Mouse (Mus musculus) limb, embryonic 13.5 days (tissue): ENCODE data around the gene Pcnp. TPM values are rescaled to one million over a fixed set of nuclear protein-coding genes. Genes with fewer than 3 reads are reported as not detected.
A peak's percentile ranks its signal among the peaks of the same experiment; 100 is the strongest.
"Not testable (repeated sequence)": the region's sequence is repeated elsewhere in the genome, so short reads cannot be mapped to it uniquely, and the experiment has no call there.

ENCODE experiments used
- ATAC-seq: fragments of 200-750 bp; cut with Nextera tagmentation; 2 replicates; pipeline ENCODE4 v1.8.0; 2017; ENCODE audit warnings: low read depth, moderate number of reproducible peaks, moderate TSS enrichment; ENCODE audit not compliant: low FRiP score
- H3K27ac ChIP-seq: fragments of 300-500 bp; sonication (generic); 2 replicates; pipeline ENCODE4 v1.5.1; 2015; ENCODE audit warnings: inconsistent platforms, mild to moderate bottlenecking, moderate library complexity
- H3K27me3 ChIP-seq: fragments of 300-500 bp; sonication (generic); 2 replicates; pipeline ENCODE4 v1.6.1; 2015; ENCODE audit warnings: mild to moderate bottlenecking, inconsistent platforms
- H3K36me3 ChIP-seq: fragments of 300-500 bp; sonication (generic); 2 replicates; pipeline ENCODE4 v1.6.1; 2015; ENCODE audit warnings: inconsistent platforms, mild to moderate bottlenecking, moderate library complexity
- H3K4me1 ChIP-seq: fragments of 300-500 bp; sonication (generic); 2 replicates; pipeline ENCODE4 v1.6.1; 2015; ENCODE audit warnings: inconsistent platforms
- H3K4me2 ChIP-seq: fragments of 300-500 bp; sonication (generic); replicated peaks from 2 replicates; pipeline ENCODE4 v1.6.1; 2015; ENCODE audit warnings: inconsistent platforms, mild to moderate bottlenecking, moderate library complexity
- H3K4me3 ChIP-seq: fragments of 300-500 bp; sonication (generic); 2 replicates; pipeline ENCODE4 v1.5.1; 2015; ENCODE audit warnings: moderate library complexity, mild to moderate bottlenecking, inconsistent platforms
- H3K9ac ChIP-seq: fragments of 300-500 bp; sonication (generic); 2 replicates; pipeline ENCODE4 v1.6.1; 2015; ENCODE audit warnings: mild to moderate bottlenecking, inconsistent platforms
- H3K9me3 ChIP-seq: fragments of 300-500 bp; sonication (generic); 2 replicates; pipeline ENCODE4 v1.6.1; 2016; ENCODE audit warnings: inconsistent platforms
- WGBS: fragments of 180-500 bp; shearing (Covaris S2); methylation state at CpG from one replicate; pipeline ENCODE4 v1.1.7; 2015; 5-methylcytosine and 5-hydroxymethylcytosine counted together
- polyA plus RNA-seq: library from polyadenylated mRNA; unstranded; fragments of >200 nt; fragmentation: Nextera tagmentation; extraction: Ambion mirVana; gene quantifications from 2 replicates; pipeline ENCODE4 v1.2.1, GENCODE M21; 2015

Gene Pcnp
- polyA plus RNA-seq = 264 and 269 TPM in 2 replicates

GRCm38 (mm10) chr16:56029661-56030082, at the start of gene Pcnp:
Gene Pcnp (minus strand): TSS chr16:56029739.
- ATAC-seq = peak; percentile 100
- H3K9me3 ChIP-seq = no peaks in the 10 kb centered on the region
- WGBS = under 1% methylated on average over 39 of the region's 39 CpGs

GRCm38 (mm10) chr16:56076121-56076869, 46.8 kb upstream of the Pcnp start:
- H3K27ac ChIP-seq = peak overlapping the region; percentile 93; the same call in 1 of the 2 replicates
- peaks cover 14% of the 10 kb centered on the region for H3K4me1 ChIP-seq
- peak overlapping the region; percentile 79 for H3K4me3 ChIP-seq
- WGBS = 12% methylated on average over 11 of the region's 11 CpGs
- H3K36me3 ChIP-seq = peaks cover 3% of the 10 kb centered on the region; the same call in 1 of the 2 replicates
- ATAC-seq = no peak
- peak overlapping the region; percentile 84 for H3K9ac ChIP-seq
- H3K9me3 ChIP-seq = no peaks in the 10 kb centered on the region
- peak overlapping the region; percentile 66 for H3K4me2 ChIP-seq
- H3K27me3 ChIP-seq = no peaks in the 10 kb centered on the region

More at GRCm38 (mm10) chr16:56029661-56030082, at the start of gene Pcnp:
- peak within 1 kb of the TSS; percentile 92 for H3K4me3 ChIP-seq
- H3K9ac ChIP-seq = peak within 1 kb of the TSS; percentile 97
- H3K27me3 ChIP-seq = no peaks in the 10 kb centered on the region
- H3K4me1 ChIP-seq = peaks cover 34% of the 10 kb centered on the region
- H3K36me3 ChIP-seq = peaks cover 37% of the 10 kb centered on the region
- H3K4me2 ChIP-seq = peak within 1 kb of the TSS; percentile 74
- peak within 1 kb of the TSS; percentile 90 for H3K27ac ChIP-seq

- peak overlapping the region; percentile 79 for H3K4me3 ChIP-seq
- under 1% methylated on average over 43 of the region's 66 CpGs for WGBS
- peak; percentile 90 for ATAC-seq
Measured at GRCm38 (mm10) chr16:56075222-56076111, 45.9 kb upstream of the Pcnp start.

GRCm38 (mm10) chr16:56074565-56074964, 45.0 kb upstream of the Pcnp start:
- no peak overlapping the region for H3K4me3 ChIP-seq
- ATAC-seq = no peak
- 74% methylated on average over 5 of the region's 5 CpGs for WGBS
- peaks cover 14% of the 10 kb centered on the region for H3K4me1 ChIP-seq
- H3K27ac ChIP-seq = no peak overlapping the region
- H3K9me3 ChIP-seq = no peaks in the 10 kb centered on the region
- no peak overlapping the region for H3K9ac ChIP-seq
- no peaks in the 10 kb centered on the region for H3K27me3 ChIP-seq
- peaks cover 3% of the 10 kb centered on the region; the same call in 1 of the 2 replicates for H3K36me3 ChIP-seq
- peak overlapping the region; percentile 66 for H3K4me2 ChIP-seq

More at GRCm38 (mm10) chr16:56075222-56076111, 45.9 kb upstream of the Pcnp start:
- peaks cover 14% of the 10 kb centered on the region for H3K4me1 ChIP-seq
- H3K9me3 ChIP-seq = no peaks in the 10 kb centered on the region
- H3K36me3 ChIP-seq = peaks cover 3% of the 10 kb centered on the region; the same call in 1 of the 2 replicates
- no peaks in the 10 kb centered on the region for H3K27me3 ChIP-seq
- H3K4me2 ChIP-seq = peak overlapping the region; percentile 66
- peak overlapping the region; percentile 93 for H3K27ac ChIP-seq
- peak overlapping the region; percentile 84 for H3K9ac ChIP-seq

- H3K4me2 ChIP-seq = no peak overlapping the region
- no peak for ATAC-seq
Measured at GRCm38 (mm10) chr16:56074122-56074521, 44.6 kb upstream of the Pcnp start.

GRCm38 (mm10) chr16:56073150-56073549, 43.6 kb upstream of the Pcnp start:
- not testable (repeated sequence) for H3K9ac ChIP-seq, H3K4me3 ChIP-seq, H3K27ac ChIP-seq, H3K9me3 ChIP-seq, H3K36me3 ChIP-seq, H3K27me3 ChIP-seq, H3K4me2 ChIP-seq, ATAC-seq
- 88% methylated on average over 6 of the region's 6 CpGs for WGBS
- H3K4me1 ChIP-seq = peaks cover 14% of the 10 kb centered on the region

More at GRCm38 (mm10) chr16:56074122-56074521, 44.6 kb upstream of the Pcnp start:
- peaks cover 14% of the 10 kb centered on the region for H3K4me1 ChIP-seq
- H3K27me3 ChIP-seq = no peaks in the 10 kb centered on the region
- no peaks in the 10 kb centered on the region for H3K9me3 ChIP-seq
- WGBS = 93% methylated on average over 1 of the region's 1 CpGs
- no peak overlapping the region for H3K4me3 ChIP-seq
- no peak overlapping the region for H3K27ac ChIP-seq
- peaks cover 3% of the 10 kb centered on the region; the same call in 1 of the 2 replicates for H3K36me3 ChIP-seq
- H3K9ac ChIP-seq = no peak overlapping the region

- no peaks in the 10 kb centered on the region for H3K27me3 ChIP-seq
- 72% methylated on average over 6 of the region's 6 CpGs for WGBS
- no peak for ATAC-seq
- peaks cover 14% of the 10 kb centered on the region for H3K4me1 ChIP-seq
- no peak overlapping the region for H3K27ac ChIP-seq
- H3K36me3 ChIP-seq = no peaks in the 10 kb centered on the region
- no peak overlapping the region for H3K4me2 ChIP-seq
- H3K9ac ChIP-seq = no peak overlapping the region
- no peaks in the 10 kb centered on the region for H3K9me3 ChIP-seq
- H3K4me3 ChIP-seq = no peak overlapping the region
Measured at GRCm38 (mm10) chr16:56072533-56072932, 43.0 kb upstream of the Pcnp start.

- no peak for ATAC-seq
- Histone ChIP-seq H3K4me2 (no peak overlapping the region), H3K27me3 (no peaks in the 10 kb centered on the region), H3K27ac (no peak overlapping the region), H3K9me3 (no peaks in the 10 kb centered on the region), H3K4me1 (peaks cover 7% of the 10 kb centered on the region), H3K36me3 (no peaks in the 10 kb centered on the region), H3K4me3 (no peak overlapping the region), H3K9ac (no peak overlapping the region)
- 43% methylated on average over 5 of the region's 5 CpGs for WGBS
Measured at GRCm38 (mm10) chr16:56071317-56072232, 42.0 kb upstream of the Pcnp start.

GRCm38 (mm10) chr16:56068523-56069070, 39.1 kb upstream of the Pcnp start:
- no peak overlapping the region for H3K4me3 ChIP-seq
- no peak overlapping the region for H3K9ac ChIP-seq
- no peaks in the 10 kb centered on the region for H3K4me1 ChIP-seq
- H3K4me2 ChIP-seq = no peak overlapping the region
- WGBS = 88% methylated on average over 6 of the region's 6 CpGs
- H3K27ac ChIP-seq = no peak overlapping the region
- ATAC-seq = no peak
- no peaks in the 10 kb centered on the region for H3K36me3 ChIP-seq
- no peaks in the 10 kb centered on the region for H3K9me3 ChIP-seq
- H3K27me3 ChIP-seq = no peaks in the 10 kb centered on the region

GRCm38 (mm10) chr16:56066113-56066512, 36.6 kb upstream of the Pcnp start:
- ATAC-seq = no peak
- Histone ChIP-seq H3K27ac (no peak overlapping the region), H3K36me3 (no peaks in the 10 kb centered on the region), H3K9me3 (no peaks in the 10 kb centered on the region), H3K4me1 (no peaks in the 10 kb centered on the region), H3K27me3 (no peaks in the 10 kb centered on the region), H3K4me2 (no peak overlapping the region), H3K4me3 (no peak overlapping the region), H3K9ac (peak overlapping the region; percentile 36; the same call in 1 of the 2 replicates)
- WGBS = 46% methylated on average over 8 of the region's 8 CpGs
